Mouse (Mus musculus) adrenal gland (tissue): ENCODE data around the gene Gm14308.
"Not testable (repeated sequence)": the region's sequence is repeated elsewhere in the genome, so short reads cannot be mapped to it uniquely, and the experiment has no call there.

ENCODE experiments used
- intact Hi-C: fragments of 180-260 bp; cut with DNase I; formaldehyde crosslinking; loops from one replicate; pipeline ENCODE4 v1.15.1; 2025
- long read RNA-seq, 2 experiments: library from polyadenylated mRNA; unstranded; transcript quantifications; one replicate each; pipeline ENCODE4 v2.0.0; 2020; ENCODE audit warnings: borderline replicate concordance in 1 of 2; ENCODE audit not compliant: insufficient replicate concordance in 1 of 2

Gm14308 gene
- long read RNA-seq, experiment 1, partial matches to known transcripts: 0 of 5 reads
- long read RNA-seq, experiment 1, other reads (novel, unspliced or antisense): 1 of 5 reads
- long read RNA-seq, experiment 2, partial matches to known transcripts: 0 of 4 reads
- long read RNA-seq, experiment 2, other reads (novel, unspliced or antisense): 2 of 4 reads

DNA sequence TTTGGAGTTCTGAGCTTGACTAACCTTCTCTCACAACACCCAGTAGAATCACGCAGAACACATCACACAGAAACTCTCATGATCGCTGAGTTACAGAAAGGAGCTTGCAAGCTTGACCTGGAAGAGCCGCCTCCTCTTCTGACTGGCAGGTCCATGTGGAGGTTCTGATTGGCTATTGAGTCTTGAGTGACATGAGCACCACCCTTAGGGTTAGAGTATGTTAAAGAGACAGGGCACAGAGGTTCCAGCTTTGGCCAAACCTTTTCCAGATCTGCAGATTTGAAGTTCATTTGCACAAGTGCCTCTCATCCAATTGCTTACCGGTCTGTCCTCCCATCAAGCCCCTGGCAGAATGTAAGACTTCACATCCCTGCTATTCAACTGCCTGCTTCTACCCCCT is at the start of gene Gm14308:
Gene Gm14308, minus strand, starts transcription at position 101 of the 400 bp plus-strand sequence.
- intact Hi-C loops: not testable (repeated sequence)

- intact Hi-C loops: not testable (repeated sequence)
These were observed 34.1 kb upstream of the Gm14308 start, which contains the start of gene Zfp973 for GRCm38 (mm10) chr2:176670222-176670621. TSS of gene Zfp973 (plus strand) at chr2:176670522.
